10 mouse cellular contexts compared by ENCODE assay signal in genomic region chr11:69709554-69710446, GRCm38 (mm10). TPM values are rescaled to one million over a fixed set of nuclear protein-coding genes. Genes with fewer than 3 reads are reported as not detected.
DNase-seq lines count a peak whose midpoint lies in the region; ATAC-seq lines count a peak whose summit lies in the region.
"Had no signal": no experiment of that assay in that cellular context is flagged by ENCODE, and none has a peak within 500 bp of the region (broad histone marks: within the 10 kb centered on the region; RNA-seq: fewer than 3 reads in every experiment).

No protein-coding gene starts in this region.

- no peaks in the 10 kb centered on the region for H3K36me3 ChIP-seq in forebrain, embryonic 16.5 days (ENCODE audit: control insufficient read depth, insufficient read depth)
- no peaks in the 10 kb centered on the region for H3K36me3 ChIP-seq in forebrain, embryonic 12.5 days (replicated peaks)
- no peaks in the 10 kb centered on the region for H3K36me3 ChIP-seq in neural tube, embryonic 11.5 days (ENCODE audit: control insufficient read depth, insufficient read depth, low read length)
- H3K36me3 ChIP-seq in neural tube, embryonic 15.5 days: no peaks in the 10 kb centered on the region

- H3K4me2 ChIP-seq in forebrain, embryonic 16.5 days (ENCODE audit: low read length): no peak overlapping the region
- H3K4me2 ChIP-seq in forebrain, embryonic 12.5 days: no peak overlapping the region
- no peak overlapping the region for H3K4me2 ChIP-seq in neural tube, embryonic 11.5 days (ENCODE audit: low read depth)
- no peak overlapping the region for H3K4me2 ChIP-seq in neural tube, embryonic 15.5 days
- H3K4me2 ChIP-seq: heart, embryonic 11.5 days had no signal

- H3K9ac ChIP-seq in forebrain, embryonic 16.5 days (replicated peaks; ENCODE audit: low read depth, low read length): no peak overlapping the region
- no peak overlapping the region for H3K9ac ChIP-seq in forebrain, embryonic 12.5 days
- peak overlapping the region; percentile 15; the same call in 1 of the 2 replicates for H3K9ac ChIP-seq in neural tube, embryonic 11.5 days (ENCODE audit: low read length)
- no peak overlapping the region for H3K9ac ChIP-seq in neural tube, embryonic 15.5 days (replicated peaks)

- no peaks in the 10 kb centered on the region for H3K9me3 ChIP-seq in forebrain, embryonic 16.5 days (ENCODE audit: control insufficient read depth, low read length)
- no peaks in the 10 kb centered on the region for H3K9me3 ChIP-seq in forebrain, embryonic 12.5 days
- H3K9me3 ChIP-seq in neural tube, embryonic 11.5 days (ENCODE audit: control insufficient read depth, low read length): no peaks in the 10 kb centered on the region
- H3K9me3 ChIP-seq in neural tube, embryonic 15.5 days (replicated peaks): no peaks in the 10 kb centered on the region

- H3K27ac ChIP-seq in forebrain, embryonic 16.5 days (ENCODE audit: low read length): peak overlapping the region; percentile 28; the same call in 1 of the 2 replicates
- no peak overlapping the region for H3K27ac ChIP-seq in forebrain, embryonic 12.5 days
- H3K27ac ChIP-seq in neural tube, embryonic 11.5 days (ENCODE audit: low read depth, low read length): 0 out of 2 replicates have a peak overlapping the region, but pooled peaks have one; percentile 6
- no peak overlapping the region for H3K27ac ChIP-seq in neural tube, embryonic 15.5 days (replicated peaks)

- H3K4me1 ChIP-seq in forebrain, embryonic 16.5 days (replicated peaks; ENCODE audit: control insufficient read depth, insufficient read depth, low read length): peaks cover 8% of the 10 kb centered on the region
- no peaks in the 10 kb centered on the region for H3K4me1 ChIP-seq in forebrain, embryonic 12.5 days
- H3K4me1 ChIP-seq in neural tube, embryonic 11.5 days (ENCODE audit: control insufficient read depth, insufficient read depth, low read length): no peaks in the 10 kb centered on the region
- H3K4me1 ChIP-seq in neural tube, embryonic 15.5 days: 0 out of 2 replicates have a peak, but pooled peaks cover 3% of the 10 kb centered on the region

- WGBS in forebrain, embryonic 16.5 days: 54% methylated on average over 11 of the region's 11 CpGs
- whole genome bisulfite sequencing in forebrain, embryonic 12.5 days: 53% methylated on average over 11 of the region's 11 CpGs
- WGBS in neural tube, embryonic 11.5 days: 59% methylated on average over 11 of the region's 11 CpGs
- 57% methylated on average over 11 of the region's 11 CpGs for WGBS in neural tube, embryonic 15.5 days

- intact Hi-C loops in heart, postnatal 10 days (cut with DNase I): no loop called here

- H3K27me3 ChIP-seq in forebrain, embryonic 16.5 days (replicated peaks; ENCODE audit: control insufficient read depth, insufficient read depth, low read length): no peaks in the 10 kb centered on the region
- no peaks in the 10 kb centered on the region for H3K27me3 ChIP-seq in forebrain, embryonic 12.5 days
- H3K27me3 ChIP-seq in neural tube, embryonic 11.5 days (ENCODE audit: control insufficient read depth, insufficient read depth, low read length): no peaks in the 10 kb centered on the region
- H3K27me3 ChIP-seq in neural tube, embryonic 15.5 days (replicated peaks): no peaks in the 10 kb centered on the region

- no peak overlapping the region for H3K4me3 ChIP-seq in forebrain, embryonic 16.5 days (replicated peaks; ENCODE audit: low read length)
- no peak overlapping the region for H3K4me3 ChIP-seq in forebrain, embryonic 12.5 days (replicated peaks)
- H3K4me3 ChIP-seq in neural tube, embryonic 11.5 days (ENCODE audit: low read depth, low read length): no peak overlapping the region
- no peak overlapping the region for H3K4me3 ChIP-seq in neural tube, embryonic 15.5 days (replicated peaks)

- DNase-seq in neural tube, embryonic 11.5 days (ENCODE audit: low spot score): no peak
- no peak for DNase-seq in heart, postnatal 10 days
- no peak for DNase-seq in spleen, postnatal 36 days (ENCODE audit: low spot score in 2 of 2)
- DNase-seq: embryo, embryonic 11 days had no signal

- no peak for ATAC-seq in forebrain, embryonic 16.5 days
- no peak for ATAC-seq in forebrain, embryonic 12.5 days (ENCODE audit: low FRiP score)
- ATAC-seq in neural tube, embryonic 11.5 days (ENCODE audit: insufficient read depth, low FRiP score, low TSS enrichment): no peak
- ATAC-seq in neural tube, embryonic 15.5 days (ENCODE audit: low FRiP score): no peak
- ATAC-seq in erythroblast, adult 5-6 weeks (replicated peaks; ENCODE audit: low FRiP score, poor library complexity, severe bottlenecking): peak; percentile 61
- ATAC-seq in megakaryocyte-erythroid progenitor cell, adult 5-6 weeks (replicated peaks; ENCODE audit: low FRiP score, low TSS enrichment, poor library complexity, severe bottlenecking): peak; percentile 27; the same call in 1 of the 2 replicates

RNA-seq across cellular contexts. Expression of gene Tnfsfm13, which starts 13.9 kb away (rescaled TPM):
- 0.81 and 1.2 TPM in 2 replicates for polyA plus RNA-seq in forebrain, embryonic 16.5 days (2015; fragmentation: Nextera tagmentation; extraction: Ambion mirVana)
- 0.51 and 0.84 TPM in 2 replicates for polyA plus RNA-seq in forebrain, embryonic 12.5 days (2016; fragmentation: Nextera tagmentation; extraction: Ambion mirVana)
- polyA plus RNA-seq in neural tube, embryonic 11.5 days (2014; fragmentation: Nextera tagmentation; extraction: Ambion mirVana): 1.4 and 1.5 TPM in 2 replicates
- polyA plus RNA-seq in neural tube, embryonic 15.5 days (2015; fragmentation: Nextera tagmentation; extraction: Ambion mirVana): 1.8 and 2.3 TPM in 2 replicates
- 0.38 and 4.8 TPM in 2 replicates for total RNA-seq in erythroblast, adult 5-6 weeks (2015; ENCODE audit: low replicate concordance)
- total RNA-seq in erythroblast, adult 5-6 weeks (2017; ENCODE audit: low replicate concordance): 2.8 and 5.2 TPM in 2 replicates
- total RNA-seq in megakaryocyte-erythroid progenitor cell, adult 5-6 weeks (2014; fragmentation: Nextera tagmentation): 0.20 TPM in 1 of 2 replicates, not detected in the other
- total RNA-seq in megakaryocyte-erythroid progenitor cell, adult 5-6 weeks (2017): 0.80 and 1.4 TPM in 2 replicates
- total RNA-seq in heart, postnatal 10 days (2021): 1 to 10 TPM; 5.1 to 5.2 TPM

RNA-seq across cellular contexts. Expression of gene Tnfsf12, which starts 14.2 kb away (rescaled TPM):
- polyA plus RNA-seq in forebrain, embryonic 16.5 days (2015; fragmentation: Nextera tagmentation; extraction: Ambion mirVana): 1.1 and 1.2 TPM in 2 replicates
- 1.3 and 1.6 TPM in 2 replicates for polyA plus RNA-seq in forebrain, embryonic 12.5 days (2016; fragmentation: Nextera tagmentation; extraction: Ambion mirVana)
- polyA plus RNA-seq in neural tube, embryonic 11.5 days (2014; fragmentation: Nextera tagmentation; extraction: Ambion mirVana): 1.5 and 1.7 TPM in 2 replicates
- polyA plus RNA-seq in neural tube, embryonic 15.5 days (2015; fragmentation: Nextera tagmentation; extraction: Ambion mirVana): 4.1 and 5.3 TPM in 2 replicates
- 1.3 TPM in 1 of 2 replicates, not detected in the other for total RNA-seq in erythroblast, adult 5-6 weeks (2015; ENCODE audit: low replicate concordance)
- 0.17 and 1.1 TPM in 2 replicates for total RNA-seq in erythroblast, adult 5-6 weeks (2017; ENCODE audit: low replicate concordance)
- total RNA-seq in megakaryocyte-erythroid progenitor cell, adult 5-6 weeks (2014; fragmentation: Nextera tagmentation): 4.7 TPM in 1 of 2 replicates, not detected in the other
- total RNA-seq in megakaryocyte-erythroid progenitor cell, adult 5-6 weeks (2017): 0.47 TPM in 1 of 2 replicates, not detected in the other
- 10 to 100 TPM; 19.6 to 20.3 TPM for total RNA-seq in heart, postnatal 10 days (2021)

RNA-seq across cellular contexts. Expression of gene Tnfsf13, which starts 24.2 kb away (rescaled TPM):
- polyA plus RNA-seq in forebrain, embryonic 16.5 days (2015; fragmentation: Nextera tagmentation; extraction: Ambion mirVana): 0.34 and 0.46 TPM in 2 replicates
- polyA plus RNA-seq in forebrain, embryonic 12.5 days (2016; fragmentation: Nextera tagmentation; extraction: Ambion mirVana): 0.26 TPM in 1 of 2 replicates, not detected in the other
- 0.19 TPM in 1 of 2 replicates, not detected in the other for polyA plus RNA-seq in neural tube, embryonic 11.5 days (2014; fragmentation: Nextera tagmentation; extraction: Ambion mirVana)
- polyA plus RNA-seq in neural tube, embryonic 15.5 days (2015; fragmentation: Nextera tagmentation; extraction: Ambion mirVana): 0.19 and 0.43 TPM in 2 replicates
- 9.2 and 17.9 TPM in 2 replicates for total RNA-seq in erythroblast, adult 5-6 weeks (2015; ENCODE audit: low replicate concordance)
- 0.28 and 7.8 TPM in 2 replicates for total RNA-seq in erythroblast, adult 5-6 weeks (2017; ENCODE audit: low replicate concordance)
- total RNA-seq in megakaryocyte-erythroid progenitor cell, adult 5-6 weeks (2014; fragmentation: Nextera tagmentation): 5.0 and 6.5 TPM in 2 replicates
- 11.7 and 23.0 TPM in 2 replicates for total RNA-seq in megakaryocyte-erythroid progenitor cell, adult 5-6 weeks (2017)
- total RNA-seq in heart, postnatal 10 days (2021): 1 to 10 TPM; 2.1 to 2.4 TPM
- polyA plus RNA-seq: heart, embryonic 11.5 days had no signal

RNA-seq across cellular contexts. Expression of gene Senp3, which starts 27.9 kb away (rescaled TPM):
- polyA plus RNA-seq in forebrain, embryonic 16.5 days (2015; fragmentation: Nextera tagmentation; extraction: Ambion mirVana): 97.0 and 115 TPM in 2 replicates
- 106 and 119 TPM in 2 replicates for polyA plus RNA-seq in forebrain, embryonic 12.5 days (2016; fragmentation: Nextera tagmentation; extraction: Ambion mirVana)
- polyA plus RNA-seq in neural tube, embryonic 11.5 days (2014; fragmentation: Nextera tagmentation; extraction: Ambion mirVana): 88.6 and 93.8 TPM in 2 replicates
- polyA plus RNA-seq in neural tube, embryonic 15.5 days (2015; fragmentation: Nextera tagmentation; extraction: Ambion mirVana): 90.8 and 109 TPM in 2 replicates
- total RNA-seq in erythroblast, adult 5-6 weeks (2015; ENCODE audit: low replicate concordance): 46.4 and 52.3 TPM in 2 replicates
- total RNA-seq in erythroblast, adult 5-6 weeks (2017; ENCODE audit: low replicate concordance): 10.3 and 18.2 TPM in 2 replicates
- 96.1 and 117 TPM in 2 replicates for total RNA-seq in megakaryocyte-erythroid progenitor cell, adult 5-6 weeks (2014; fragmentation: Nextera tagmentation)
- 98.4 and 120 TPM in 2 replicates for total RNA-seq in megakaryocyte-erythroid progenitor cell, adult 5-6 weeks (2017)
- 10 to 100 TPM; 48.9 to 49.6 TPM for total RNA-seq in heart, postnatal 10 days (2021)

RNA-seq across cellular contexts. Expression of gene Eif4a1, which starts 37.6 kb away (rescaled TPM):
- polyA plus RNA-seq in forebrain, embryonic 16.5 days (2015; fragmentation: Nextera tagmentation; extraction: Ambion mirVana): 563 and 599 TPM in 2 replicates
- 694 and 751 TPM in 2 replicates for polyA plus RNA-seq in forebrain, embryonic 12.5 days (2016; fragmentation: Nextera tagmentation; extraction: Ambion mirVana)
- 781 and 824 TPM in 2 replicates for polyA plus RNA-seq in neural tube, embryonic 11.5 days (2014; fragmentation: Nextera tagmentation; extraction: Ambion mirVana)
- polyA plus RNA-seq in neural tube, embryonic 15.5 days (2015; fragmentation: Nextera tagmentation; extraction: Ambion mirVana): 437 and 477 TPM in 2 replicates
- 177 and 204 TPM in 2 replicates for total RNA-seq in erythroblast, adult 5-6 weeks (2015; ENCODE audit: low replicate concordance)
- total RNA-seq in erythroblast, adult 5-6 weeks (2017; ENCODE audit: low replicate concordance): 163 and 169 TPM in 2 replicates
- 918 and 983 TPM in 2 replicates for total RNA-seq in megakaryocyte-erythroid progenitor cell, adult 5-6 weeks (2014; fragmentation: Nextera tagmentation)
- total RNA-seq in megakaryocyte-erythroid progenitor cell, adult 5-6 weeks (2017): 973 and 1,155 TPM in 2 replicates
- total RNA-seq in heart, postnatal 10 days (2021): 100 to 1,000 TPM; 389 to 397 TPM

Comparison
In these comparisons a context has a peak if more than half of its experiments do, and no peak if none do; other contexts are left out.
1. H3K27ac ChIP-seq: peak in forebrain, embryonic 16.5 days (single experiment) and neural tube, embryonic 11.5 days (single experiment); none in forebrain, embryonic 12.5 days (single experiment) and neural tube, embryonic 15.5 days (single experiment).
2. ATAC-seq: peak in erythroblast, adult 5-6 weeks (single experiment) and megakaryocyte-erythroid progenitor cell, adult 5-6 weeks (single experiment); none in forebrain, embryonic 16.5 days (single experiment), forebrain, embryonic 12.5 days (single experiment), neural tube, embryonic 11.5 days (single experiment) and neural tube, embryonic 15.5 days (single experiment).